Mouse (Mus musculus) right cerebral cortex, adult 2 months (tissue): ENCODE measurements around the gene Ring1.
A peak's percentile ranks its signal among the peaks of the same experiment; 100 is the strongest.

Experiments
- DNase-seq, 2 experiments: peaks; one replicate each; pipeline ENCODE4 v3.0.0; 2021 to 2022; ENCODE audit warnings: low spot score in 2 of 2

Ring1 gene

GRCm38 (mm10) chr17:34024317-34024821 is at the start of gene Ring1:
Gene Ring1 (minus strand): TSS chr17:34024680.
- peak; percentile 86 to 90 for DNase-seq

- no peak for DNase-seq
These were observed 47.6 kb upstream of the Ring1 start for GRCm38 (mm10) chr17:34072091-34072490.

DNA sequence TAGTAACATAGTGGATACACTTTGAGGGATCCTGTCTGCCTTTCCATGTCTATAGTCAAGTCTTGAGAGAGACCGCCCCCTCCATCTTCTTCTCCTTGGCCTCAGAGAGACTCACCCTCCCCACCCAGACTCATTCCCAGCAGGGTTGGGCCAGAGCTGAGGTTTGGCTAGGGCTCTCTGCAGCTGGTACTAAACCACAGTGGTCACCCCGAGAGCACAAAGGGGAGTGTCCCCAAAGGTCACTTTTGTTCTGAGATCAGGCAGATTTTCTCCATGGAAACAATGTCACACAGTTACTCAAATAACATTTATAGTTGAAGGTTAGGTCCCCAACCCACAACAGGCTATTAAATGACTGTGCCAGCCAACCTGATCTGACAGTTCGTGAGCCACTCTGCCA is 44.4 kb upstream of the Ring1 start:
- no peak for DNase-seq

DNA sequence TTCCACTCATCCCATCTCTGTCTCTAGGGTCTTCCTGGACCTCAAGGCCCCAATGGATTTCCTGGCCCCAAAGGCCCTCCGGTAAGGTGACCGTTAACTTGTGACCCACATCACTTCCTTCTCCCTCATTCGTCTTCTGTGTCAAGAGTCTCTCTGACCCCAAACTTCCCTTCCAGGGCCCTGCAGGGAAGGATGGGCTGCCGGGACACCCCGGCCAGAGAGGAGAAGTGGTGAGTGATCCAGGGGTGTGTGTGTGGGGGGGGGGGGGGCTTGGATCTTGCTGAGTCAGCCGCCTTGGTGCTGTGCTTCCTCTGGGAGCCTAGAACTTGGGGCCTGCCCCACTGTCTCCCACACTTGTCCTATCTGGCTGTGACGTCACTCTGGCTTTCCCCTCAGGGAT is 32.7 kb upstream of the Ring1 start:
- DNase-seq = no peak

GRCm38 (mm10) chr17:34047404-34048050 is 23.0 kb upstream of the Ring1 start:
- DNase-seq = no peak

- no peak for DNase-seq
These were observed 21.5 kb upstream of the Ring1 start for GRCm38 (mm10) chr17:34045941-34046340.

DNA sequence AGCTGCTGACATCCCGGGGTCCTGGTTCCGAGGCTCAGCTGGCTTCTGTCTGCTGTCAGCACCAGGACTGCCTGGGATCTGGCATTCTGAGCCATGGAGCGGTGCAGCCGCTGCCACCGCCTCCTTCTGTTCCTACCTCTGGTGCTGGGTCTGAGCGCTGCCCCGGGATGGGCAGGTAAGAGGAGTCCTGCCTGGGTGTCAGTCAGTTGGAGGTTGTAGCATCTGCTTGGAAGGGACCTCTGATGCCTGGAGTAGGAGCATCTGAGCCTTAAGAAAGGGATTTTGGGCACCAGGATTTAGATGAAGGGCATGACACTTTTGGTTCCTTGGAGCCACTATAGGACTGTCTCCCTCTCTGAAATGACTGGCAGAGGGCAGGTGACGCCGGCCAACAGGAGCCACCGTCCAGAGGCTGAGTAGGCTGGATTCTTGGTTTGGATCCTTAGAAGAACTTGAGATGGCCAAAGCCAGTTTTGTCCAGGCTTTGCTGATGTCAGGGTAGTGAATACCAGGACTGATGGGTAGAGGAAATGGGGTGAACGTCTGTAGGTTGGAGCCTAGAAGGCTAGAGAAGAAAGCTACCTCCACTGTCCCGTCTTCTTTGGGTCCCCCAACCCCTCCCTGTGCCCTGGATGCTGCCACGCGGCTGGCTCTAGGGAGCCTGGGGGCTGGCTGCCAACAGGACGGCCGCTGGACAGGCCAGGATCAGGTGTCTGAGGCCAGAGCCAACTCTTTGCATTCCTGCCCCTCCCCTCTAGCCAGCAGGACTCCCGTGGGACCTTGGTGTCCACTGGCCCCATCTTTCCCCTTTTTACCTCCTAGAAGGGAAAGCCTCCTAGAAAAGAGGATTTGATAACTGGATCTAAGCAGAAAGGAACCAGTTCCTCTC is 15.3 kb upstream of the Ring1 start:
- no peak for DNase-seq

GRCm38 (mm10) chr17:34038878-34039561 is 14.5 kb upstream of the Ring1 start, which contains the start of gene Col11a2:
Gene Col11a2 (plus strand): TSS chr17:34039437.
- DNase-seq = no peak

DNA sequence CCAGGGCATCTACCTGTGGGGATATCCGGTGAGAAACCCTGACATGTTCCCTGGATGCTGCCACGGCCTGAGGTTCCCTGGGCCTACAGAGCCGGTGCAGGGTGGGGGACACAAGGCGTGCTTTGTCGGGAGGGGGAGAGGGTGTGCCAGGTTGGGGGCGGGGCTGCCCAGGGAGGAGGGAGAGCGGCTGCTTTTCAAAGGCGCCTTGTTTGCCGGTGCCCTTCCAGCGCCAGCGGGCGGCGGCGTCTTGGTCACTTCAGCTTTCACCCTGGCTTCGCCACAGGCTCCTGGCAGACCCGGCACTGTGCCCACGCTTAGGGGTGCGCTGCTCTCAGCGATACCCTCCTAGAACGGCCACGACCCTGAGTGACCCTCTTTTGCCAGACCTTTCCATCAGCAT is 14.0 kb upstream of the Ring1 start:
- no peak for DNase-seq

- DNase-seq = no peak
These were observed 12.8 kb upstream of the Ring1 start for GRCm38 (mm10) chr17:34037241-34037640.

DNA sequence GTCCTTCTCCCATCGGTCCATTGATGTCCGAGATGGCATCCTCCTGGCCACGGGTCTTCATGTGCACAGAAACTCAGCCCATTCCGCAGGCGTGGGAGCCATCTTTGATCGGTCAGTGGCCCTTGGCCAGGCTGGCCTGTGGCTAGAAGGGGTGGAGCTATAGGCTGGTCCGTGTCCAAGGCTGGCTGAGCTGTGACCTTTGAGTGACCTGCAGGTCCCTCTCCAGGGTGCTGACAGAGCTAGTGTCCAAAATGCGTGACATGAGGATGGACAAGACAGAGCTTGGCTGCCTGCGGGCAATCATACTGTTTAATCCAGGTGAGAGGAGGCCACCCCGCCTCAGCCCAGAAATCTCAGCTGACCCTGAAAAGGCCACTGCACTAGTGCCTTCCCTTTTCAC is 12.2 kb upstream of the Ring1 start:
- no peak for DNase-seq

DNA sequence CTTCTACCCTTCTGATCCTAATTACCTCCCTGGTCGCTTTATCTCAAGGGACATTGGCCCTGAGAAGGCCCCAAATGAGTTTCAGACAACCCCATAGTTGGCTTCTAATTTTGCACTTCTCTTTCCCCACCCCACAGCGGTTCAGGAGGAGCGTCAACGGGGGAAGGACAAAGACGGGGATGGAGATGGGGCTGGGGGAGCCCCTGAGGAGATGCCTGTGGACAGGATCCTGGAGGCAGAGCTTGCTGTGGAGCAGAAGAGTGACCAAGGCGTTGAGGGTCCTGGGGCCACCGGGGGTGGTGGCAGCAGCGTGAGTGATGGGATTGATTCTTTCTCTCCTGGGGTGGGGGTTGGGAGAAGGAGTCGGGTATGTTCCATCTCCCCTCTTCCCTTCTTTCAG is 11.0 kb upstream of the Ring1 start:
- no peak for DNase-seq

DNA sequence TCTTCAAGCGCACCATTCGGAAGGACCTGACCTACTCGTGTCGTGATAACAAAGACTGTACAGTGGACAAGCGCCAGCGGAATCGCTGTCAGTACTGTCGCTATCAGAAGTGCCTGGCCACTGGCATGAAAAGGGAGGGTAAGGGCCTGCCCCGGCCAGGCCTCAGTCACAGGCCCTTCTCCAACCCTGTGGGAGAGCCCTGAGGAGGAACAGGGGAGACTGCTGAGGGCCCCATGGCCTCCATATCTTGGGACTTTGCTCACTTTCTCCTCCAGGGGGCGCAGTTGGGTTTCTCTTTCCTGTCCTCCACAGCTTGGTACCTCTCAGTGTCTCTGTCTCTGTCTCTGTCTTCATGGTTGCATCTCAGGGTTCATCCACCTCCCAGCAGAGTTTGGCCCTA is 9.6 kb upstream of the Ring1 start:
- DNase-seq = no peak

DNA sequence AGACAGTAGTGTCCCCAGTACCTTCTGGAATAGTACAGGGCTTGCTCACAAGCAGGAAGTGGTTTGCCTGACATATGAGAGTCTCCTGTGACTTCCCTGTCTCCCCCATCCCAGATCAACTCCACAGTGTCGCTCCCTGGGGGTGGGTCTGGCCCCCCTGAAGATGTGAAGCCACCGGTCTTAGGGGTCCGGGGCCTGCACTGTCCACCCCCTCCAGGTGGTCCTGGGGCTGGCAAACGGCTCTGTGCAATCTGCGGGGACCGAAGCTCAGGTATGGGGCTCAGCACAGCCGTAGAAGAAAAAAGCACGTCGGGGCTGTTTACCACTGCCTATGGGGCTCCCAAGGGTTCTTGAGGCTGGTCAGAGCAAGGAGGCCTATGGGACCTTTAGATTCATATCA is 9.0 kb upstream of the Ring1 start:
- no peak for DNase-seq

DNA sequence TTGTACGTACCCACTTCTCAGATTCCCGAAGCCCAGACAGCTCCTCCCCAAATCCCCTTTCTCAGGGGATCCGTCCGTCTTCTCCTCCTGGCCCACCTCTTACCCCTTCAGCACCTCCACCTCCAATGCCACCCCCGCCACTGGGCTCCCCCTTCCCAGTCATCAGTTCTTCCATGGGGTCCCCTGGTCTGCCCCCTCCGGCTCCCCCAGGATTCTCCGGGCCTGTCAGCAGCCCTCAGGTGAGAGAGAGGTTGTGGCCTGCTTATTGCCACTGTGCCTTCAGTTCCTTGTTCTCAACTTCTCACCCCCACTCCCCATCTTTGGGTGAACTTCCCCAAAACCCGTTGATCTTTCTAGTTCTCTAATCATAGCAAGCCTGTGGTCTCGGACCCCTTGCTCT is 8.3 kb upstream of the Ring1 start:
- no peak for DNase-seq

DNA sequence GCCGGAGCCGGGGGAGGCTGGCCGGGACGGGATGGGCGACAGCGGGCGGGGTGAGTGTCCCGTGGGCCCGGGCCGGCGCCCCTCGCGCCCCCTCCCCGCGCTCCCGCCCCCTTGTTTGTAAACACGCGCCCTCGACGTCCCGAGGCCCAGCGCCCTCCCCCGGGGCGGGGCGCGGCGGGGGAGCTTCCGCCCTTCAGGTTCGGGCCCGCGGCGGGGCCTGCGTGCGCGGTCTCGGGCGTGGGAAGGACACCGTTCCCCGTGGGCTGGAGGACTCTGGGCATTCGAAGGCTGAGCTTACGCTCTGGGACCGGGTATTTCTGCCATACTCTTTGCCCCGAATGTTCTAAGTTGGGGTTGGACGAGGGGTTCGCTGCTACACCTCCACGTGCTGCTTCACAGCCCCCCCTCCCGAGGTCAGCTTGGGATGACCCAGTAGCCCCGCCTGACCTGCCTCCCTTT is 7.7 kb upstream of the Ring1 start:
- DNase-seq = no peak

DNA sequence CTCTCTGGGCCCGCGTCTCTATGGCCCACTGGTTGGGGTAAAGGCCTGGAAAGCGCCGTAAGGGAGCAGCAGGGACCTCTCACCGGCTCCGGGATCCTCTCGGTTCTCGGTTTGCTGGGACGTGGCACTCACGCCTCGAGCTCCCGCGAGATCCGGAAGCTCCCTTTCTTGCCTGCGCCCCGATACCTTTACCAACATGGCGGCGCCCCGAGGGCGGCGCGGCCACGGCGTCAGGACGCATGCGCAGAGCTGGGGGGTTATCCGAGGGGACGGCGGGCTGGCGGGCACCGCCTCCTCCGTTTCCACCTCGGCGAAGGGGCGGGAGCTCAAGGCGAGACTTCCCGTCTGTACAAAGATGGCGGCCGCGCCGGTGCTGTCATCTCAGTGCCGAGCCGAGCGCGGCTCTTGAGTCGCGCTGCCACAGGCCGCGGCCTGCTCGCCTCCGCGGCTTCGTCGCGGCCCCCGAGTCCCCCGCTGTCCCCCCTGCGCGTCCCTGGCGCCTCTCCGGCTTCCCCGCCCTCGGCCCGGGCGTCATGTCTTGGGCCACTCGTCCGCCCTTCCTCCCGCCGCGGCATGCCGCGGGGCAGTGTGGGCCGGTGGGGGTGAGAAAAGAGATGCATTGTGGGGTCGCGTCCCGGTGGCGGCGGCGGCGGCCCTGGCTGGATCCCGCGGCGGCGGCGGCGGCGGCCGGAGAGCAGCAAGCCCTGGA is 7.1 kb upstream of the Ring1 start, which contains the start of the genes Slc39a7 and Rxrb:
Slc39a7 (minus strand) TSS at position 218 of the 709 bp plus-strand sequence.
Rxrb (plus strand) TSS at position 348 of the 709 bp plus-strand sequence.
- DNase-seq = peak; percentile 96 to 97

DNA sequence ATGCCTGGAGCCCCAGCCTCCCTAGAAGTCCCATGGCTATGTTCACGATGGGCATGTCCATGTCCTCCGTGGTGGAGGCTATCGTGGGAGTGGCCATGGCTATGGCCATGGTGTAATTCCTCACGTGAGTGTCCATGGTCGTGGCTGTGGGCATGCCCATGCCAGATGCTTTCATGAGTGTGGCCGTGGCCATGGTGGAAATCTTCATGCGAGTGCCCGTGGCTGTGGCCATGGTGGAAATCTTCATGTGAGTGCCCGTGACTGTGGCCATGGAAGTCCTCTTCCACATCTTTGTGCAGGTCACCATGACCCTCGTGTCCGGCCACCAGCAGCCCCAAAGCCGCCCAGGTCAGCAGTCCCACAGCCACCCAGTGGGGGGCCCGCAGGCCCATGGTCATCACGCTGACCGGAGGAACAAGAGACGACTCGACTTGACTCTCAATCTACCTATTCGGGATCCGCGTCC is 6.4 kb upstream of the Ring1 start:
- no peak for DNase-seq

GRCm38 (mm10) chr17:34029890-34030595 is 5.6 kb upstream of the Ring1 start:
- DNase-seq = no peak

- DNase-seq = no peak
These were observed 4.8 kb upstream of the Ring1 start for GRCm38 (mm10) chr17:34029150-34029889.
